Mouse (Mus musculus) limb, embryonic 14.5 days (tissue): ENCODE measurements at regions not wholly inside any gene's neighbourhood (a gene's known extent, or its start where the extent isn't known, plus 50 kb on each side); places are given as distances from the start of the nearest gene placed in this dataset.

Experiments used
- ATAC-seq: fragments of 200-750 bp; cut with Nextera tagmentation; 2 replicates; pipeline ENCODE4 v1.8.0; 2017; ENCODE audit warnings: low read depth, moderate number of reproducible peaks, moderate TSS enrichment; ENCODE audit not compliant: low FRiP score
- DNase-seq: peaks from one replicate; pipeline ENCODE4 v3.0.0-alpha.2; 2015; ENCODE audit warnings: low spot score
- H3K27ac ChIP-seq: fragments of 300-500 bp; sonication (generic); replicated peaks from 2 replicates; pipeline ENCODE4 v1.5.1; 2014; ENCODE audit warnings: low read depth, mild to moderate bottlenecking, low read length, moderate library complexity, mixed read lengths
- H3K27me3 ChIP-seq: fragments of 300-500 bp; sonication (generic); 2 replicates; pipeline ENCODE4 v1.6.1; 2014; ENCODE audit warnings: low read length, mixed read lengths; ENCODE audit not compliant: control insufficient read depth, insufficient read depth
- H3K36me3 ChIP-seq: fragments of 300-500 bp; sonication (generic); 2 replicates; pipeline ENCODE4 v1.6.1; 2014; ENCODE audit warnings: mild to moderate bottlenecking, low read length, moderate library complexity, mixed read lengths; ENCODE audit not compliant: control insufficient read depth, insufficient read depth
- H3K4me1 ChIP-seq: fragments of 300-500 bp; sonication (generic); 2 replicates; pipeline ENCODE4 v1.6.1; 2014; ENCODE audit warnings: antibody characterized with exemption, low read length, mixed read lengths; ENCODE audit not compliant: control insufficient read depth, insufficient read depth
- H3K4me2 ChIP-seq: fragments of 300-500 bp; sonication (generic); replicated peaks from 2 replicates; pipeline ENCODE4 v1.6.1; 2014; ENCODE audit warnings: low read depth, mild to moderate bottlenecking, low read length, moderate library complexity; ENCODE audit not compliant: severe bottlenecking
- H3K4me3 ChIP-seq: fragments of 300-500 bp; sonication (generic); replicated peaks from 2 replicates; pipeline ENCODE4 v1.5.1; 2014; ENCODE audit warnings: low read length
- H3K9ac ChIP-seq: fragments of 300-500 bp; sonication (generic); 2 replicates; pipeline ENCODE4 v1.6.1; 2014; ENCODE audit warnings: mild to moderate bottlenecking, low read depth, low read length, moderate library complexity; ENCODE audit not compliant: severe bottlenecking
- H3K9me3 ChIP-seq: fragments of 300-500 bp; sonication (generic); 2 replicates; pipeline ENCODE4 v1.6.1; 2016; ENCODE audit warnings: low read length; ENCODE audit not compliant: control insufficient read depth
- POLR2A ChIP-seq: fragments of 200-500 bp; IDR thresholded peaks from 2 replicates; pipeline ENCODE4 v1.8.0; 2012; ENCODE audit warnings: inconsistent platforms, mild to moderate bottlenecking, moderate library complexity, borderline replicate concordance; ENCODE audit not compliant: insufficient read depth, insufficient read length; ENCODE audit errors: extremely low read depth
- WGBS: fragments of 180-500 bp; shearing (Covaris S2); extraction: QIAGEN DNeasy Blood & Tissue Kit; methylation state at CpG from one replicate; pipeline ENCODE4 v1.1.7; 2014; 5-methylcytosine and 5-hydroxymethylcytosine counted together

DNA sequence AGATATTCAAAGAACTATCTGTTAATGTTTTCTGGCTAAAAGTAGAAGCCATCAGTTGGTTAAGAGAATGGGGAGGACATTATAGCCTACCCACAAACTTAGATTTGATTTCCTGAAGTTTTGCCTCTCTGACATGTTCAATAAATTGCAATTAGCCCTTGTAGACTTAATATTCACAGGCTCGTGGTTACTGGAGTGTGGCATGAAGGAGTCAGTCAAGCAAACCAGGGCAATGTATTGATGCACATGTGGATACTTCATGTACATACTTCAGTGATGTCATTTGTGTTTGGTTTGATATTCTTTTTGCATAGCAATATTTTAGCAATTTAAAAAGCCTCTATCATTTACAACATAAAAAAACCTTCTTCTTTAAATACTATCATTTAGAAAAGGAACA is 223.9 kb downstream of the Rpl10l start:
- WGBS: 51% methylated on average over 1 of the region's 1 CpGs
- H3K27me3 ChIP-seq: no peaks in the 10 kb centered on the region
- H3K4me2 ChIP-seq: no peak overlapping the region
- no peak for TF ChIP-seq POLR2A
- no peak for ATAC-seq
- H3K4me1 ChIP-seq: no peaks in the 10 kb centered on the region
- no peak for DNase-seq
- H3K4me3 ChIP-seq: no peak overlapping the region
- H3K27ac ChIP-seq: no peak overlapping the region
- no peaks in the 10 kb centered on the region for H3K9me3 ChIP-seq
- no peak overlapping the region for H3K9ac ChIP-seq
- H3K36me3 ChIP-seq: no peaks in the 10 kb centered on the region

DNA sequence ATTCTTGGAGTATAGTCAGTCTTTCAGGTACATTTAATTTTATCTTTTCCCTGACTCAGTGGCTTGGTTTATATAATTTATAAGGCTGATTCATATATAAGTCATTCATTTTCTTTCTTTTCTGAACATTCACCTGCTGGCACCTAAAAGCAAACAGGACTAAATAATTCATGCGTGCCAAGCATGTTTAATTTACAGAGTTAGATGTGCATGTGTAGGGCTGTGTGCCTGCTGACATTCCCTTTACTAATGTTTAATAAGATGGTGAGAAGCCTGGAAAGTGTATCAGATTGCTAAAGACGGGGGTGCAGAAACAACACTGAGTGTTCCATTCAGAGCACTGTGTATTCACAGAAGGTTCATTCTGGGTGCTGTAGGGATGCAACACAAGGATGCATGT is 229.0 kb downstream of the Rpl10l start:
- 48% methylated on average over 2 of the region's 2 CpGs for WGBS

GRCm38 (mm10) chr12:66048936-66049335 is 235.3 kb downstream of the Rpl10l start:
- DNase-seq: no peak
- no peak overlapping the region for H3K9ac ChIP-seq
- no peak overlapping the region for H3K27ac ChIP-seq
- no peaks in the 10 kb centered on the region for H3K9me3 ChIP-seq
- no peak for TF ChIP-seq POLR2A
- H3K4me3 ChIP-seq: no peak overlapping the region
- no peak for ATAC-seq
- H3K4me2 ChIP-seq: no peak overlapping the region
- no peaks in the 10 kb centered on the region for H3K4me1 ChIP-seq
- no peaks in the 10 kb centered on the region for H3K27me3 ChIP-seq
- H3K36me3 ChIP-seq: no peaks in the 10 kb centered on the region

More for the DNA sequence above, 229.0 kb downstream of the Rpl10l start:
- no peak for ATAC-seq
- Histone ChIP-seq H3K36me3 (no peaks in the 10 kb centered on the region), H3K4me2 (no peak overlapping the region), H3K4me3 (no peak overlapping the region), H3K9ac (no peak overlapping the region), H3K4me1 (no peaks in the 10 kb centered on the region), H3K27me3 (no peaks in the 10 kb centered on the region), H3K27ac (no peak overlapping the region), H3K9me3 (no peaks in the 10 kb centered on the region)
- no peak for TF ChIP-seq POLR2A
- DNase-seq: no peak

GRCm38 (mm10) chr12:66036281-66036680 is 247.9 kb downstream of the Rpl10l start:
- ATAC-seq (no peak), DNase-seq (no peak)
- Histone ChIP-seq H3K4me1 (no peaks in the 10 kb centered on the region), H3K36me3 (no peaks in the 10 kb centered on the region), H3K4me2 (no peak overlapping the region), H3K27me3 (no peaks in the 10 kb centered on the region), H3K4me3 (no peak overlapping the region), H3K27ac (no peak overlapping the region), H3K9ac (no peak overlapping the region), H3K9me3 (no peaks in the 10 kb centered on the region)
- no peak for TF ChIP-seq POLR2A
- WGBS: 77% methylated on average over 2 of the region's 2 CpGs

DNA sequence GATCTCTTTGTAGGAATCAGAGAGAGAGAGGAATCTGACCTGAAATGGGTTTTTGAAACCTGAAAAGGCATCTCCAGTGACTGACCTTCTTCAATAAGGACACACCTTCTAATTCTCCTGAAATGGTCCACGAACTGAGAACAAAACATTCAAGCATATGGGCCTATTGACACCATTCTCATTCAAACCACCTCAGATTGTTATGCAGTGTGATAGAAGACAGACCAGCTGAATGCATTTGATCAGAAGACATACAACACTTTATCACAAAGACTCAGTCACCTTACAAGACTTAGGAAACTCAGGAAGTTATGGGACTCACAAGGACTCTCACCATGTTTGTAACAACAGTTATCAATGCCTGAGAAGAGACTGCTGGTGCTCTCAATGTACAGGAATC is 256.7 kb downstream of the Rpl10l start:
- no peak overlapping the region for H3K27ac ChIP-seq
- 73% methylated on average over 1 of the region's 1 CpGs for WGBS
- no peaks in the 10 kb centered on the region for H3K4me1 ChIP-seq
- no peaks in the 10 kb centered on the region for H3K36me3 ChIP-seq
- DNase-seq: no peak
- no peak overlapping the region for H3K4me2 ChIP-seq
- TF ChIP-seq POLR2A: no peak
- no peaks in the 10 kb centered on the region for H3K27me3 ChIP-seq
- no peak overlapping the region for H3K4me3 ChIP-seq
- no peaks in the 10 kb centered on the region for H3K9me3 ChIP-seq
- no peak for ATAC-seq
- no peak overlapping the region for H3K9ac ChIP-seq

- no peaks in the 10 kb centered on the region for H3K36me3 ChIP-seq
- H3K27me3 ChIP-seq: no peaks in the 10 kb centered on the region
- H3K9me3 ChIP-seq: no peaks in the 10 kb centered on the region
- no peak for DNase-seq
- ATAC-seq: no peak
- no peaks in the 10 kb centered on the region for H3K4me1 ChIP-seq
- H3K9ac ChIP-seq: no peak overlapping the region
- H3K27ac ChIP-seq: no peak overlapping the region
- TF ChIP-seq POLR2A: no peak
- H3K4me3 ChIP-seq: no peak overlapping the region
- WGBS: 66% methylated on average over 2 of the region's 2 CpGs
- no peak overlapping the region for H3K4me2 ChIP-seq
Measured at GRCm38 (mm10) chr12:66012706-66013105, 271.5 kb downstream of the Rpl10l start.
